Mouse (Mus musculus) heart, embryonic 14.5 days (tissue): ENCODE measurements at regions not wholly inside any gene's neighbourhood (a gene's known extent, or its start where the extent isn't known, plus 50 kb on each side); places are given as distances from the start of the nearest gene placed in this dataset.

Experiments used
- ATAC-seq: fragments of 200-750 bp; cut with Nextera tagmentation; 2 replicates; pipeline ENCODE4 v1.8.0; 2017; ENCODE audit warnings: low read depth, moderate TSS enrichment; ENCODE audit not compliant: insufficient number of reproducible peaks, insufficient read depth, low FRiP score
- H3K27ac ChIP-seq, 2 experiments: fragments of 200-500 bp in 1 of 2; fragments of 300-500 bp in 1 of 2; sonication (generic) in 1 of 2; replicated peaks in 1 of 2; 2 replicates each; pipeline ENCODE4 v1.5.1; 2012 to 2014; ENCODE audit warnings: low read depth in 2 of 2, low read length in 2 of 2, control low read depth in 1 of 2, mild to moderate bottlenecking in 1 of 2, mixed read lengths in 1 of 2; ENCODE audit not compliant: control insufficient read depth in 1 of 2, insufficient read depth in 1 of 2
- H3K27me3 ChIP-seq: fragments of 300-500 bp; sonication (generic); 2 replicates; pipeline ENCODE4 v1.6.1; 2014; ENCODE audit warnings: mild to moderate bottlenecking, low read length, control low read depth; ENCODE audit not compliant: control insufficient read depth, insufficient read depth
- H3K36me3 ChIP-seq: fragments of 300-500 bp; sonication (generic); 2 replicates; pipeline ENCODE4 v1.6.1; 2014; ENCODE audit warnings: mild to moderate bottlenecking, control low read depth, low read length, mixed read lengths; ENCODE audit not compliant: control insufficient read depth, insufficient read depth
- H3K4me1 ChIP-seq, 2 experiments: fragments of 200-500 bp in 1 of 2; fragments of 300-500 bp in 1 of 2; sonication (generic) in 1 of 2; 2 replicates each; pipeline ENCODE4 v1.6.1; 2012 to 2014; ENCODE audit warnings: low read length in 2 of 2, control low read depth in 1 of 2, mixed read lengths in 1 of 2; ENCODE audit not compliant: control insufficient read depth in 2 of 2, insufficient read depth in 2 of 2
- H3K4me2 ChIP-seq: fragments of 300-500 bp; sonication (generic); 2 replicates; pipeline ENCODE4 v1.6.1; 2014; ENCODE audit warnings: mild to moderate bottlenecking, low read length
- H3K4me3 ChIP-seq, 2 experiments: fragments of 200-500 bp in 1 of 2; fragments of 300-500 bp in 1 of 2; sonication (generic) in 1 of 2; 2 replicates each; pipeline ENCODE4 v1.5.1; 2012 to 2014; ENCODE audit warnings: low read length in 2 of 2, mild to moderate bottlenecking in 2 of 2, control low read depth in 1 of 2, low read depth in 1 of 2, moderate library complexity in 1 of 2; ENCODE audit not compliant: control insufficient read depth in 1 of 2, insufficient read depth in 1 of 2
- H3K9ac ChIP-seq: fragments of 300-500 bp; sonication (generic); 2 replicates; pipeline ENCODE4 v1.6.1; 2014; ENCODE audit warnings: mild to moderate bottlenecking, low read length
- H3K9me3 ChIP-seq: fragments of 300-500 bp; sonication (generic); 2 replicates; pipeline ENCODE4 v1.6.1; 2016; ENCODE audit warnings: low read length, control low read depth; ENCODE audit not compliant: control insufficient read depth
- WGBS: fragments of 180-500 bp; shearing (Covaris S2); extraction: QIAGEN DNeasy Blood & Tissue Kit; methylation state at CpG from one replicate; pipeline ENCODE4 v1.1.7; 2014; 5-methylcytosine and 5-hydroxymethylcytosine counted together

DNA sequence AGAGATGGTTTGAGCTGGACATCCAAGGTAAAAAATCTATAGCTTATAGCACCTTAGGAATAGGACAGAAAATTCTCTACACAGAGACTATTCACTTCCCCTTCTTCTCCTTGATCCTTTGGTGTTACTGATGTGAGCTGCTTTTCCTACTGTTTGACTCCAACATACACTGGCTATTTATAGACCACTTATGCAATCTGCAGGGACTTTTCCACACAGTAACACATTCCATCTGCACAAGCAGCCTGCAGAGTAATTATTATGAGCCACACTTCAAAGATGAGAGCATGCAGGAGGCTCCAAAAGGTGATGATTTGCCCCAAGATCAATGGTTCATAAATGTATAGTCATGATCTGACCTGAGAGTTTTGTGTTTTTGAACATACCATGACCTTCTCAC is 925.7 kb downstream of the Gsdmc2 start:
- Histone ChIP-seq H3K9ac (0 out of 2 replicates have a peak overlapping the region, but pooled peaks have one; percentile 44), H3K4me2 (peak overlapping the region; percentile 45), H3K4me1 (peaks cover 2 to 21% of the 10 kb centered on the region in 2 experiments), H3K9me3 (no peaks in the 10 kb centered on the region), H3K4me3 (no peak overlapping the region), H3K36me3 (no peaks in the 10 kb centered on the region), H3K27me3 (no peaks in the 10 kb centered on the region), H3K27ac (peak overlapping the region; percentile 4 to 75; a peak in 3 of 4 replicates)
- ATAC-seq = peak; percentile 85

DNA sequence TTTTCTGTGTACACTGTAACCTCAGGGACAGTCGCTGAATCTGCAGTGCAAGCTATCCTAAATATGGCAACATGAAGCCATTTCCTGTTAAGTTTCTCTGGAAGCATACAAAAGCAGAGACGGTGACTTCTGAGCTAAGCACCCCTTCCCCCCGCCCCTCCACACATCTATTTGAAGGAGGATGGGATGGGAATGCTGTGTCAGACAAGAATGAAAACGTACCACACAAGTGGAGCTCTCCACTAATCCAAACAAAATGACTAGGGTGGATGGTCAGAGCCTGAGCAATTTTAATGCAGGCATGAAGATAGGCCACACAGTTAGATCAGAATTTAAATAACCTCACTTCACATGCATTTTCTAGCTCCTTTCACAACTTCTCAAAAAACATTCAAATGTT is 936.6 kb downstream of the Gsdmc2 start:
- Histone ChIP-seq H3K36me3 (no peaks in the 10 kb centered on the region), H3K4me2 (no peak overlapping the region), H3K9ac (no peak overlapping the region), H3K4me3 (no peak overlapping the region), H3K9me3 (peaks cover 4% of the 10 kb centered on the region; the same call in 1 of the 2 replicates), H3K27ac (no peak overlapping the region), H3K27me3 (no peaks in the 10 kb centered on the region), H3K4me1 (peaks cover 0 to 6% of the 10 kb centered on the region in 2 experiments; a peak in 1 of 4 replicates)
- 33% methylated on average over 4 of the region's 4 CpGs for WGBS
- ATAC-seq = no peak

- H3K27me3 ChIP-seq = no peaks in the 10 kb centered on the region
- H3K27ac ChIP-seq = no peak overlapping the region
- WGBS = 93% methylated on average over 2 of the region's 2 CpGs
- H3K9me3 ChIP-seq = peaks cover 4% of the 10 kb centered on the region; the same call in 1 of the 2 replicates
- no peak overlapping the region for H3K4me2 ChIP-seq
- H3K9ac ChIP-seq = no peak overlapping the region
- no peak for ATAC-seq
- H3K4me1 ChIP-seq = peaks cover 4 to 12% of the 10 kb centered on the region in 2 experiments
- no peaks in the 10 kb centered on the region for H3K36me3 ChIP-seq
- H3K4me3 ChIP-seq = no peak overlapping the region
These were observed 937.8 kb downstream of the Gsdmc2 start for GRCm38 (mm10) chr15:62907181-62907580.

- Histone ChIP-seq H3K27me3 (no peaks in the 10 kb centered on the region), H3K36me3 (no peaks in the 10 kb centered on the region), H3K9ac (no peak overlapping the region), H3K4me1 (peaks cover 4 to 10% of the 10 kb centered on the region in 2 experiments), H3K4me2 (no peak overlapping the region), H3K4me3 (no peak overlapping the region), H3K27ac (peak overlapping the region; percentile 34 to 41; a peak in 3 of 4 replicates), H3K9me3 (no peaks in the 10 kb centered on the region)
- WGBS = 54% methylated on average over 17 of the region's 17 CpGs
- no peak for ATAC-seq
These were observed 941.7 kb downstream of the Gsdmc2 start for GRCm38 (mm10) chr15:62903047-62903822.

GRCm38 (mm10) chr15:62901955-62902354 is 943.0 kb downstream of the Gsdmc2 start:
- Histone ChIP-seq H3K4me2 (no peak overlapping the region), H3K9ac (no peak overlapping the region), H3K36me3 (no peaks in the 10 kb centered on the region), H3K27ac (no peak overlapping the region), H3K9me3 (no peaks in the 10 kb centered on the region), H3K4me1 (peaks cover 4 to 8% of the 10 kb centered on the region in 2 experiments), H3K27me3 (no peaks in the 10 kb centered on the region), H3K4me3 (no peak overlapping the region)
- ATAC-seq = no peak
- WGBS = 83% methylated on average over 4 of the region's 4 CpGs

DNA sequence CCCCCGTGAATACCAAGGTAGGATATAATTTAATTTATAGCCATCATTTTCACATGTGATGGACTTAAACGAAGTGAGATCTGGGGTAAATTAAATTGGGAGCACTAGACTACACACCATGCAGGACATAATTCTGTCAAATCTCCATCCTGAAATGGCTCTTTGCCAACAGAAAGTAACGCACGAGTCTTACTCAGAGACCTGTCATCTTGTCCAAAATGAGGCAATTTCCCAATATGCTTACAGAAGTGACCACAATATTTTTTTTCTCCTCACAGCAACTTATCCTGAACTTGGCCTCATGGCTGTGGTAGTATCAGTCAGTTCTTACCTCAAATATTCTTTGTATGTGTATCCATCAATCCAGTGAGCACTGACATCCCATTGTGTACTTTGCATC is 955.2 kb downstream of the Gsdmc2 start:
- no peaks in the 10 kb centered on the region for H3K27me3 ChIP-seq
- no peaks in the 10 kb centered on the region for H3K4me1 ChIP-seq
- H3K9ac ChIP-seq = no peak overlapping the region
- H3K9me3 ChIP-seq = no peaks in the 10 kb centered on the region
- H3K4me2 ChIP-seq = no peak overlapping the region
- no peak overlapping the region for H3K27ac ChIP-seq
- no peak for ATAC-seq
- no peak overlapping the region for H3K4me3 ChIP-seq
- H3K36me3 ChIP-seq = no peaks in the 10 kb centered on the region
- 77% methylated on average over 4 of the region's 4 CpGs for WGBS

DNA sequence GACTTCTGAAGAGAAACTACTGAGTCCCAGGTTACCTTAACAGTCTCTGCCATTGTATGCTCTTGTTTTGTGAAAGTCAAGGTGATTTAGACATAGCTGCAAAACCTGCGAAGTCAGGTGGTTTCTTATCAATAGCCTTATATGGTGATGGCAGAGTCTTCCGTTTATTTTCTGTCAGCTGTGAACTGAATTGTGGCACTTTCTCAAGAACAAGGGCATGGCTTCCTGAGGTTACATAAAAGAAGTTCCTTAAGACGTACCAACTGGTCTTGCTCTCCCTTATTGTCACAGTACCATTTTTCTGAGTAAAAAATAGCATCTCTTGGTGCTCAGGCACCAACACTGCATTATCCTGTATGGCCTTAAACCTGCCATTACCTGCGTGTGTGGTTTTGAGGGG is 959.6 kb downstream of the Gsdmc2 start:
- H3K4me1 ChIP-seq = no peaks in the 10 kb centered on the region
- no peak overlapping the region for H3K9ac ChIP-seq
- no peaks in the 10 kb centered on the region for H3K27me3 ChIP-seq
- ATAC-seq = no peak
- H3K9me3 ChIP-seq = no peaks in the 10 kb centered on the region
- no peak overlapping the region for H3K4me3 ChIP-seq
- H3K36me3 ChIP-seq = no peaks in the 10 kb centered on the region
- WGBS = 77% methylated on average over 4 of the region's 4 CpGs
- H3K27ac ChIP-seq = no peak overlapping the region
- H3K4me2 ChIP-seq = no peak overlapping the region
